Mouse (Mus musculus): ENCODE results near the gene Trex2. TPM values are rescaled to one million over a fixed set of nuclear protein-coding genes. Genes with fewer than 3 reads are reported as not detected.

The Trex2 gene
- total and polyA plus RNA-seq, 3 experiments, result not detected

- Histone ChIP-seq H3K27me3 (ENCODE audit: control insufficient read depth in 1 of 2, insufficient read depth in 2 of 2, low read length in 2 of 2) (no peaks in the 10 kb centered on the region; a peak in 1 of 4 replicates), H3K79me2 (ENCODE audit: control insufficient read depth, insufficient read depth, low read length, poor library complexity) (no peaks in the 10 kb centered on the region), H3K4me3 (ENCODE audit: control insufficient read depth in 1 of 2, insufficient read depth in 1 of 2, low read depth in 2 of 2, low read length in 2 of 2) (no peak overlapping the region), H3K4me1 (ENCODE audit: control insufficient read depth in 1 of 2, insufficient read depth in 2 of 2, low read length in 2 of 2) (no peaks in the 10 kb centered on the region), H3K9me3 (replicated peaks; ENCODE audit: insufficient read depth, low read length) (no peaks in the 10 kb centered on the region), H3K27ac (ENCODE audit: control insufficient read depth, low read depth, low read length) (no peak overlapping the region), H3K9ac (ENCODE audit: control insufficient read depth, low read depth, low read length, poor library complexity, severe bottlenecking) (no peak overlapping the region), H3K36me3 (ENCODE audit: control insufficient read depth in 1 of 2, insufficient read depth in 2 of 2, low read length in 2 of 2) (no peaks in the 10 kb centered on the region)
- DNase-seq (ENCODE audit: low read depth, low spot score), result peak; percentile 3
- TF ChIP-seq MEF2A (IDR thresholded peaks at IDR 0.05; ENCODE audit: extremely low read depth, insufficient replicate concordance, low read depth, low read length, poor library complexity, severe bottlenecking), result no peak
- no peak for TF ChIP-seq MYB (IDR thresholded peaks at IDR 0.05; ENCODE audit: low read depth, low read length)
- TF ChIP-seq ZC3H11A (IDR thresholded peaks at IDR 0.05; ENCODE audit: low read depth, low read length), result no peak
- no peak for TF ChIP-seq E2F4 (IDR thresholded peaks at IDR 0.05; ENCODE audit: borderline replicate concordance, low read depth, low read length)
- peak; percentile 30 for TF ChIP-seq SMC3 (IDR thresholded peaks at IDR 0.05; ENCODE audit: low read depth, low read length)
- TF ChIP-seq RCOR1 (IDR thresholded peaks at IDR 0.05; ENCODE audit: low read depth, low read length), result no peak
- no peak for TF ChIP-seq ZKSCAN1 (IDR thresholded peaks at IDR 0.05; ENCODE audit: low read depth, low read length)
- peak in 1 of 3 experiments; percentile 21; a peak in 2 of 6 replicates for TF ChIP-seq CTCF (IDR thresholded peaks at IDR 0.05 in 2 of 3, conservative IDR thresholded peaks at IDR 0.05 in 1 of 3; ENCODE audit: control insufficient read depth in 1 of 3, insufficient read depth in 1 of 3, low read depth in 2 of 3, low read length in 3 of 3, poor library complexity in 1 of 3, severe bottlenecking in 1 of 3)
- peak; percentile 21 for TF ChIP-seq RAD21 (IDR thresholded peaks at IDR 0.05; ENCODE audit: low read depth, low read length)
- TF ChIP-seq ELF1 (IDR thresholded peaks at IDR 0.05; ENCODE audit: low read depth, low read length), result no peak
- TF ChIP-seq MAZ (IDR thresholded peaks at IDR 0.05; ENCODE audit: low read depth, low read length), result no peak
These were observed 22.4 kb downstream of the Trex2 start for GRCm38 (mm10) chrX:73412767-73413166.

GRCm38 (mm10) chrX:73410880-73411517 is 24.1 kb downstream of the Trex2 start, which contains the start of gene Zfp92:
Gene Zfp92 (plus strand): TSS chrX:73411096.
- H3K4me1 ChIP-seq (ENCODE audit: control insufficient read depth in 1 of 2, insufficient read depth in 2 of 2, low read length in 2 of 2), result no peaks in the 10 kb centered on the region
- no peaks in the 10 kb centered on the region; a peak in 1 of 4 replicates for H3K27me3 ChIP-seq (ENCODE audit: control insufficient read depth in 1 of 2, insufficient read depth in 2 of 2, low read length in 2 of 2)
- no peaks in the 10 kb centered on the region for H3K36me3 ChIP-seq (ENCODE audit: control insufficient read depth in 1 of 2, insufficient read depth in 2 of 2, low read length in 2 of 2)
- H3K27ac ChIP-seq (ENCODE audit: control insufficient read depth, low read depth, low read length), result no peak within 1 kb of the TSS
- no peaks in the 10 kb centered on the region for H3K79me2 ChIP-seq (ENCODE audit: control insufficient read depth, insufficient read depth, low read length, poor library complexity)
- TF ChIP-seq MAZ (IDR thresholded peaks at IDR 0.05; ENCODE audit: low read depth, low read length) (no peak), ZMIZ1 (IDR thresholded peaks at IDR 0.05; ENCODE audit: low read depth, low read length) (no peak), CTCF (IDR thresholded peaks at IDR 0.05 in 2 of 3, conservative IDR thresholded peaks at IDR 0.05 in 1 of 3; ENCODE audit: control insufficient read depth in 1 of 3, insufficient read depth in 1 of 3, low read depth in 2 of 3, low read length in 3 of 3, poor library complexity in 1 of 3, severe bottlenecking in 1 of 3) (no peak), NRF1 (IDR thresholded peaks at IDR 0.05; ENCODE audit: insufficient read depth, low read depth, low read length, poor library complexity, severe bottlenecking) (no peak), MAFK (IDR thresholded peaks at IDR 0.05; ENCODE audit: borderline replicate concordance, low read depth, low read length) (no peak), UBTF (IDR thresholded peaks at IDR 0.05; ENCODE audit: borderline replicate concordance, insufficient read depth, low read depth, low read length) (no peak), ZC3H11A (IDR thresholded peaks at IDR 0.05; ENCODE audit: low read depth, low read length) (no peak), POLR2AphosphoS2 (IDR thresholded peaks at IDR 0.05; ENCODE audit: low read length) (no peak), ZKSCAN1 (IDR thresholded peaks at IDR 0.05; ENCODE audit: low read depth, low read length) (no peak), NELFE (IDR thresholded peaks at IDR 0.05; ENCODE audit: low read depth, low read length) (no peak), POLR2A (IDR thresholded peaks at IDR 0.05; ENCODE audit: control insufficient read depth in 1 of 2, insufficient read depth in 1 of 2, low read depth in 1 of 2, low read length in 2 of 2, poor library complexity in 1 of 2) (no peak)
- H3K4me3 ChIP-seq (ENCODE audit: control insufficient read depth in 1 of 2, insufficient read depth in 1 of 2, low read depth in 2 of 2, low read length in 2 of 2), result no peak within 1 kb of the TSS
- no peak within 1 kb of the TSS for H3K9ac ChIP-seq (ENCODE audit: control insufficient read depth, low read depth, low read length, poor library complexity, severe bottlenecking)
- H3K9me3 ChIP-seq (replicated peaks; ENCODE audit: insufficient read depth, low read length), result no peaks in the 10 kb centered on the region
- DNase-seq (ENCODE audit: low read depth, low spot score), result no peak
